Mouse (Mus musculus): ENCODE data around the gene Traf3ip1.

Gene Traf3ip1

GRCm38 (mm10) chr1:91494457-91495140, at the start of gene Traf3ip1:
TSS of gene Traf3ip1 (plus strand) at chr1:91494647.
- DNase-seq (ENCODE audit: low read depth, low spot score): peak; percentile 87

GRCm38 (mm10) chr1:91444841-91445830, 49.3 kb upstream of the Traf3ip1 start:
- DNase-seq (ENCODE audit: low read depth, low spot score): peak; percentile 69

- DNase-seq (ENCODE audit: low read depth, low spot score): peak; percentile 80
These were observed 48.4 kb upstream of the Traf3ip1 start for GRCm38 (mm10) chr1:91446060-91446459.

GRCm38 (mm10) chr1:91446511-91446910, 47.9 kb upstream of the Traf3ip1 start:
- no peak for DNase-seq (ENCODE audit: low read depth, low spot score)

- no peak for DNase-seq (ENCODE audit: low read depth, low spot score)
These were observed 45.8 kb upstream of the Traf3ip1 start for GRCm38 (mm10) chr1:91448688-91449087.

GRCm38 (mm10) chr1:91450851-91451250, 43.6 kb upstream of the Traf3ip1 start:
- no peak for DNase-seq (ENCODE audit: low read depth, low spot score)

GRCm38 (mm10) chr1:91451547-91452084, 42.8 kb upstream of the Traf3ip1 start:
- DNase-seq (ENCODE audit: low read depth, low spot score): no peak

- no peak for DNase-seq (ENCODE audit: low read depth, low spot score)
These were observed 40.5 kb upstream of the Traf3ip1 start for GRCm38 (mm10) chr1:91453932-91454331.

- no peak for DNase-seq (ENCODE audit: low read depth, low spot score)
These were observed 40.1 kb upstream of the Traf3ip1 start for GRCm38 (mm10) chr1:91454366-91454765.

- DNase-seq (ENCODE audit: low read depth, low spot score): no peak
These were observed 39.5 kb upstream of the Traf3ip1 start for GRCm38 (mm10) chr1:91454927-91455326.

GRCm38 (mm10) chr1:91455661-91456161, 38.7 kb upstream of the Traf3ip1 start:
- peak; percentile 56 for DNase-seq (ENCODE audit: low read depth, low spot score)

- peak; percentile 88 for DNase-seq (ENCODE audit: low read depth, low spot score)
These were observed 38.1 kb upstream of the Traf3ip1 start for GRCm38 (mm10) chr1:91456301-91456801.

- DNase-seq (ENCODE audit: low read depth, low spot score): no peak
These were observed 37.3 kb upstream of the Traf3ip1 start for GRCm38 (mm10) chr1:91457116-91457515.

- DNase-seq (ENCODE audit: low read depth, low spot score): peak; percentile 80
These were observed 36.7 kb upstream of the Traf3ip1 start for GRCm38 (mm10) chr1:91457698-91458097.

- peak; percentile 99 for DNase-seq (ENCODE audit: low read depth, low spot score)
These were observed 36.1 kb upstream of the Traf3ip1 start for GRCm38 (mm10) chr1:91458223-91458861.

- peak; percentile 99 for DNase-seq (ENCODE audit: low read depth, low spot score)
These were observed 35.2 kb upstream of the Traf3ip1 start, which contains the start of gene Per2 for GRCm38 (mm10) chr1:91459059-91459809. TSS of gene Per2 (minus strand) at chr1:91459324.

- DNase-seq (ENCODE audit: low read depth, low spot score): no peak
These were observed 34.4 kb upstream of the Traf3ip1 start for GRCm38 (mm10) chr1:91460069-91460468.

GRCm38 (mm10) chr1:91460564-91460963, 33.9 kb upstream of the Traf3ip1 start:
- peak; percentile 74 for DNase-seq (ENCODE audit: low read depth, low spot score)

GRCm38 (mm10) chr1:91463336-91463995, 31.0 kb upstream of the Traf3ip1 start:
- no peak for DNase-seq (ENCODE audit: low read depth, low spot score)

- no peak for DNase-seq (ENCODE audit: low read depth, low spot score)
These were observed 30.0 kb upstream of the Traf3ip1 start for GRCm38 (mm10) chr1:91464436-91464835.
